Mouse (Mus musculus) regulatory T cell (primary cell): Measurements from ENCODE around the gene Rsph3a.
"Not testable (repeated sequence)": the region's sequence is repeated elsewhere in the genome, so short reads cannot be mapped to it uniquely, and the experiment has no call there.

ENCODE experiments used
- in situ Hi-C: fragments of 300-600 bp; cut with MboI, MseI; formaldehyde crosslinking; loops from one replicate; pipeline ENCODE4 v1.15.1; 2025; ENCODE audit warnings: high pct_unique_total_duplicates

Rsph3a gene

GRCm38 (mm10) chr17:8022675-8023074 lies 77.3 kb downstream of the Rsph3a start:
- in situ Hi-C loops: not testable (repeated sequence)

- in situ Hi-C loops: loop anchor here (25.0 kb wide), 1 partner anchor 465 kb away; no protein-coding TSS in a partner anchor
Observed at GRCm38 (mm10) chr17:8027475-8028168, 82.2 kb downstream of the Rsph3a start.
